Mouse (Mus musculus): Measurements from ENCODE around the gene Dtx1.

Gene Dtx1

DNA sequence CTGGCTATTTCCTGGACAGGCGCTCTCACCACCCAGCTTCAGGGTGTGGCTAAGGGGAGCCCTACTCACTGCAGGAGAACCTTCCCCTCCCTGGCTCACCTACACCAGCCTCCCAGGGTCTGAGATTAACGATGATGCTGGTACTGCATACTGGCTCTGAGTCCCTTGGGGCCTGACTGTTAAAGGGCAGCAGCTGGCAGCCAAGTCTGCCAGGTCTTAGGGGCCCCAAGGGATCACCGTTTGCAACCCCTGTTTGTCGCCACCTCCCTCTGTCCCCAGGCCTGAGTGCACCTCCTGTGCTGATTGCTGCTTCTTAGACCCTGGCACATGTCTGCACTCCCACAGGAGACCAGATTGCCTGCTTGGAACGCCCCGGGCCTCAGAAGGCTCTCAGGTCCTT lies 7.3 kb downstream of the Dtx1 start:
- in situ Hi-C loops (cut with MboI, MseI), result no loop called here

DNA sequence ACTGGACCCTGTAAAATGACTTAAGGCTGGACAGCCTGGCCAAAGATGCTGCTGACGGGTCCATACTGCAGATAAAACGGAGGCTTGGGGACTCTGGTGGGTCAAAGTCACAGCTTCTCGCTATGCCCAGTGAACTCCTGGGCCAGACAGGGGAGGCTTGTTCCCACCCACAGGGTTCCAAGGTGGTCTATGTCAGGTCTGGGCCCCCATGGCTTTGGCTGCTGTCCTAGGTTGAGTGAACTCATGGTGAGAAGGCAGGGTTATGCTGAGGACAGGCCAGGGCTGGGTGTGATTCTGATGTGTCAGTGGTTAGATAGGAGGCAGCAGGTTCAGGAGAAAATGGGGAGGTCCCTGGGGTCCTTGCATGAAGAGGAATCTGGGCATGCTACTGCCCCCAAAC lies 8.1 kb downstream of the Dtx1 start:
- in situ Hi-C loops (cut with MboI, MseI), result no loop called here

DNA sequence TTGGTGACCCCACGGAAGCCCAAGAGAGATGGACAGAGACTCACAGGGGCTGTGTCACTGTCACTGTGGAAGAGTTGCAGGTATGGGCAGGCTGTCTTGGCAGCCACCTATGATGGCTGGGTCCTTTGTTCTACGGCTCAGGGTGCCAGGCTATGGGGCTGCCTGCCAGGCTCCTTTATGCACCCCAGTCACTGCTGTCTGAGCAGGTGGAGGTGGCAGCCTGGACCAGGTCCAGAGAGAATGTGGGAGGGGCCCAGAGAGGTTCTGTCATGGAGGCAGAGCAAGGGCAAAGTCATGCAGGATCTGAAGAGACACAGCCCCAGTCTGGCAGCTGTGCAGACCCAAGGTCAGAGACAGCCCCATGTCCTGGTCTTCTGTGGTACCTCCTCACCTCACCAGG lies 8.8 kb downstream of the Dtx1 start:
- in situ Hi-C loops (cut with MboI, MseI), result no loop called here

DNA sequence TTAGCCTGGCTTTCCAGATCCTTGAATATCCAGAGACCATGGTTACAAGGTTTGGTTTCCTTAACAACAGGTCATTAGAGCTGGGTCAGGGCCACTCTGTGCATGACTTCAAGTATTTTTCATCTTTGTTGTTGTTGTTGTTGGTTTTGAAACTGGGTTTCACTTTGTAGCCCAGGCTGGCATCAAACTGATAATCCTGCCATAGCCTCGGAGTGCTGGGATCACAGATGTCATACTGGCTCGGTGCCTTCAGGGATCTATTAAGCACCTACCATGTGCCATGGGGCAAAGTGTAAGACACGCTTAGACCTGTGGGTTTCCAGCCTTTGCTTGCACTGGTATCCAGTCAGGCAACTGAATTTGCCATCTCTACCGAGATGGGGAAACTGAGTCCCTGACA lies 9.3 kb downstream of the Dtx1 start:
- in situ Hi-C loops (cut with MboI, MseI), result no loop called here

DNA sequence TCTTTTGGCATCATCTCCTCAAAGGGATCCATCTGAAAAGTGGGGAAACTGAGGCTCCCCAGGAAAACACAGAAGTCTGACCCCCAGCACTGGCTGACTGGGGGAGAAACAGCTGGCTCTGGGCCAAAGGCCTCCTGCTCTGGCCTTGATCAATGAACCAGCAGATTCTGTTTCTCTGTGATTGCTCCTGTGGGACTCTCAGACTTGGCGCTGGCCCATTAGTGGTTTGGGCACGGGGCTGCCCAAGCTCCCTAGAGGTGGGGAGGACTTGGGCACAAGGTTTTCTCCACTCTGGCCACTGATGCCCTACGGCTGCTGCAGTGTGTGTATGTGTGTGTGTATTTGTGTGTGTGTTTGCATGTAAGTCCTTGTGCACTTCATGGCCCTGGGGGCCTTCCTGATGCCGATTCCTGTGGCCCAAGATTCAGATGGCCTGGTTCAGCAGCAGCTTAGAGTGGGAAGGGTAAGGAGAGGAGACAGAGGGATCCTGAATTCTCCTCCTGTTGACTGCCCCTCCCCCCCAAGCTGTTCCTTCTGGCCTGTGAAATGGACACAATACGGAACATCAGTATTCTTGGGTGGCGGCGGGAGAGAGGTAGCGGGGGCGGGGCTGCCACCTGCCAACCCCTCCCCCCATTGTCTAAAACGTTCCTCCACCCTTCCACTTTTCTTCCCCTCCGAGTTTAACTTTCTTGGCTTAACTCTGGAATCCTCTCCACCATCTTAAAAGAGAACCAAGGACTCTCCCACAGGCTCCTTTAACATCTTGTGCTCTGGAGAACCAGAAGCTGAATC lies 10.5 kb downstream of the Dtx1 start:
- in situ Hi-C loops (cut with MboI, MseI), result no loop called here

DNA sequence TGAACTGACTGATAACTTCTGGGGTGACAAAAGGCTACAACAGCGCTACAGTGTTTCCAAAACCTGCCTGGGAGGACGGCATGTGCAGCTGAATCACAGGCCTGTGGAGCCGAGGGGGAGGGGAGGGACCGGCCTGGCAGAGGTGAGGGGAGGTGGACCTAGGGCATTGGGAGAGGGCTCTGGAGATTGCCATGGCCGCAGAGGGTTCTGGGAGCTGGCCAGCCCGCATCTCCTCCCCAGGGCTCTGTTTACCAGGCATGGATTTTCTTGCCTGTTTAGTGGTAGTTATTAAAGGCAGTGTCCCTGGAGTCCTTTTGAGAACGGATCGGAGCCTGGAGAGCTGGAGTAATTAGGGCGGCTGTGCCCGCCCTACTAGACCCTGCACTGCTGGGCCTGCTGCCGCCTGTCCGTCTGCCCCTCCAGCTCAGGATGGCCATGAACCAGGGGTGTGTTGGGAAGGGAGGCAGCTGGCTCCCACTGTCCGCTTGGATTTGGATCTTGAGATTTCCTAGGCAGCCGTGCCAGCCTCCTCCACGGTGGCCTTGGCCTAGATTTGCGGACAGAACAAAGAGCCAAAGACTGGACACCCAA lies 12.8 kb downstream of the Dtx1 start:
- in situ Hi-C loops (cut with MboI, MseI), result no loop called here

DNA sequence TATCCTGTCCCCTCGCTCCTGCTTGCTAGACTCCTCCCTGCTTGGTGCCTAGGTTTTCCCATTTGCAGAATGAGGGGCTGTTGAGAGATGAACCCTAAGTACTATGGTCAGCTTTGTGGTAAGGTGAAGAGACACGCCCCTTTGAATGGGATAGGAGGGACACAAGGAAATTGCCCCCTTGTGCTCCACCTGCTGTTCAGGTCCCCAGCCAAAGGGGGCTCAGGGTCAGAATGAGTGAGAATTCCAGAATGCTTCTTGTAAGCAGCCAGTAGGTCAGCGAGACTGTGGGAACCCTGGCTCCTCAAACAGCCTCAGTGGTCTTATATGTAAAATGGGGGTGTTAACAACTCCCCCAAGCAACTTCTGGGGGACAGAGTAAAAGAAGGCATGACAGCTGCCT lies 13.5 kb downstream of the Dtx1 start:
- in situ Hi-C loops (cut with MboI, MseI), result no loop called here

DNA sequence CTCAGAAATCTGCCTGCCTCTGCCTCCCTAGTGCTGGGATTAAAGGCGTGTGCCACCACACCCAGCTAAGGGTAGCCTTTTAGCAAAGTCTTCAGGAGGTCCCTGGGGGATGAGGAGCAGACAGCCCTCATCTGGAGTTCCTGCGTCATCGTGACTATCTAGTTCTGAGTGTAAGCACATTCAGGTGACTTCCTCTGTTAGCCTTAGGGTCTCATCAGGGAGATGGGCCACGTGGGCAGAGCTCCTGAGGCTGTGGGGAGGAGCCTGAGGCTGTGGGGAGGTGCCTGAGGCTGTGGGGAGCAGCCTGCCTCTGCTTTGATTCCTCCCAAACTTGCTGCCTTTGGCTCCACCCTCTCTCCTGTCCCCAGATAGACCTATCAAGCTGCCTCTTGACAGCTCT lies 14.9 kb downstream of the Dtx1 start:
- in situ Hi-C loops (cut with MboI, MseI), result no loop called here

DNA sequence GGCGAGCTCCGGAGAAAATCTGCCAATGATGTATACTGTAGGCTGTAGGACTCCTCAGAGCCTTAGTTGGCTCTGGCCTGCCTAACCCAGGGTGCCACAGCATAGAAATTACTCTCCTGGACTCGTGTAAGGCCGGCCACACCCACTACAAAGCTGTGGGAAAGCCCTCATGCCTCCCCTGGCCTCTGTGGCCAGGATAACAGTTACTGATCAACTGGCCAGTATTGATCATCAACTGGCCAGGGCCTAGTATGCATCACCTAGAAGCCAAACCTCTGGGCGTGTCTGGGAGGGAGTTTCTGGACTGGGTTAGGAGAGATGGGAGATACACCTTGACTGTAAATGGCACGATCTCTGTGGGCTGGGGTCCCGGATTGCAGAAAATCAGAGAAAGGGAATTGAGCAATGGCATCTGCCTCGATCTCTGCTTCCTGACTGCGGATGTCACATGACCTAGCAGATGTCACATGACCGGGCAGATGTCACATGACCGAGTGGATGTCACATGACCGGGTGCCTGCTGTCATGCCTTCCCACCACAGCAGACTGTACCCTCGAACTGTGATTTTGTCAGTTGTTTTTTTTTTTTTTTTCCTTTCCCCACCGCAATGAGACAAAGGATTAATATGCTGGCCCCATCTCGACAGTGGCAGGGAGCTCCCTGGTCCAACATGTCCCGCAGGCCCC lies 15.5 kb downstream of the Dtx1 start:
- in situ Hi-C loops (cut with MboI, MseI), result no loop called here

DNA sequence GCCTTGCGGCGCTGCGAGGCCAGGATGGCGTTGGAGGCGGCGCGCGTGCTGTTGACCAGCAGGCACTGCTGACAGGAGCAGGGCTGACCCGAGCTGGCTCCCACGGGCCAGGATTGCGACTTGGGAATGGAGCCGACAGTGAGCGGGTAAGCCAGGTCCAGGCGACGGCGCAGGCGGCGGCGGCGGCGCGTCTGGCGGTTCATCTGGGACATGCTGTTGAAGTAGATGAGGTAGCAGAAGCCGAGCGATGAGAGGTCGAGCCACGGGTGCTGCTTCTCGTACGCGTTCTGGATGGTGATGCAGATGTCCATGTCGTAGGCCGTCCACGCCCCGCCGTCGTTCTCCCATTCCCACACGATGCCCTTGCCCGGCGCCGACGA lies 17.0 kb downstream of the Dtx1 start:
- in situ Hi-C loops (cut with MboI, MseI), result no loop called here

DNA sequence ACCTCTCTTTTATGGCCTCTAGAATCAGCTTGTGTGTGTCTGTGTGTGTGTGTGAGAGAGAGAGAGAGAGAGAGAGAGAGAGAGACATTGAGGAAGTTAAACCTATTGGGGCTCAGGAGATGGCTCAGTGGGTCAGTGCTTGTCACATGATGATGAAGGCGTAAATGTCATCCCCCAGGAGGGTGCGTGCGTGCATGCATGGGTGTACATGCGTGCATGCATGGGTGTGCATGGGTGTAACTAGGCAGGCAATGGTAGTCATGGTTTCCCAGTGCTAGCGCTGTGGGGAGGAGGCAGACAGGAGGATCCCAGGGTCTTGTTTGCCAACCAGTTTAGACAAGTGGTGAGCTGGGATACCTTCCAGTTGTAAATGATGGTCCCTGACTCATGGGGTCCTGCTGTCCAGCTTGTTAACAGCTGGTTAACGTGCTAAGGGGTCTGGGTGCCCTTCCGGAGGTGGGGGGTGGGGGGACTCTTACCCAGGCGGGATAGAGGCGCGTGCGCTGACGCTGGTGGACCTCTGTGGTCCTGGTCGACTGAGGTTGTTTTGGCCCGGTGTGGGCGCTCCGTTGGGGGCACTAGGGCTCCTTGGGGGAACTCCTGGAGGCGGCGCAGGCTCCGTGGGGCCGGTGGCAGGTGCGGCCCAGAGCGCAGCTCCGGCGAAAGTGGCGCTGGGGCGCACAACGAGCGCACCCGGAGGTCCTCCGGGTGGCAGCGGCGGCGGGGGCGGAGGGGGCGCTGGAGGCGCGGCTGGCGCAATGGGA lies 17.6 kb downstream of the Dtx1 start:
- in situ Hi-C loops (cut with MboI, MseI), result no loop called here

DNA sequence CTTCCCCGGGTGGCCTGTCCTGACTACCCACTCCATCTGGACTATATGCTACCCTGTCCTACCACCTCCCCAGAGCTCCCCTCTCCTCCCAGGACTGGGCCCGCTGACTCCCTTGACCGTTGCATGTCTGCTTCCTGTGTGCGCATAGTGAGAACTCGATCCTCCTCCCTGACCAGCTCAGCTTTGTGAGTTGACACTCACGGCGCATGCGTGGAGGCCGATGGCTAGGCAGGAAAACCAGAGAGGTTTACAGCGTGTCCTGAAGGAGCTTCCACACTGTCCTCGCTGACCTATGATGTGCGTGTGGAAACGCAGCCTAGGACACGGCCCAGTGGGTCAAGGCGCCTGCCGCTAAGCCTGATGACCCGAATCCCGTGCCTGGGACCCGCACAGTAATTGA lies 19.7 kb downstream of the Dtx1 start:
- in situ Hi-C loops (cut with MboI, MseI), result no loop called here

DNA sequence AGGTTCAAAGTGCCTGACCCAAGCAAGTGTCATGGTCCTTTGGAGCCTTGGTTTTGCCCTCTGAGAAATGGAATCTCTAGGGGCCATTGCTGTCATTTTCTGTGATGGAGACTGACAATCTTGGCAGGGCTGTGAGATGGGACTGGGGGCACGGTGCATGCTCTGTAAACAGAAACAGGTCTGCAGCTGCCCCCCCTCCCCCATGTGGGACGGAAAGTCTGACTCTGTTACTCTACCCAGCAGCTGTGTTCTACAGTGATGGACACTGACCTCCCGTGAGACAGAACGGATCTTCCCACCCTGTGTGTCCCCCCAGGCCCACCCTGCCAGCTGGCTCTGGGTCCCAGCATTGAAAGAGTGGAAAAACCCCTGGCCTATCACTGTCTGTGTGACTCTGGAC lies 21.3 kb downstream of the Dtx1 start:
- in situ Hi-C loops (cut with MboI, MseI), result no loop called here

DNA sequence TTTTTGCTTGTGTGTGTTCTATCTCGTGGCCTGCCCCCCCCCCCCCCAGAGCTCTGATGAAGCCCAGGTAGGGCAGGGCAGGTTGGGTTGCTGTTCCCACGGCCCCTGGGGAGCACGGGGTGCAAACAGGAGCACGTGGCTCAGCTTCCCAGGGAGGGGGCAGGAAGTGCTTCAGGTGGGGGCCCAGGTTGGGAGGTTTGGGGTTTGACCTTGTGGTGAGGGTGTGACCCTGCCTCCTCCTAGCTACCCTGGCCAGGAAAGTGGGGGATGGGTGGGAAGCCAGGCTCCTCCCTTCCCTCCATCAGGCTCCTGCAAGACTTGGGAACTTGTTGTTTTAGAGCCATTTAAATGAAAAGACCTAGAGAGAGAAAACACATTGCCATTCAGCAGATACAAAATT lies 23.3 kb downstream of the Dtx1 start:
- in situ Hi-C loops (cut with MboI, MseI), result no loop called here

DNA sequence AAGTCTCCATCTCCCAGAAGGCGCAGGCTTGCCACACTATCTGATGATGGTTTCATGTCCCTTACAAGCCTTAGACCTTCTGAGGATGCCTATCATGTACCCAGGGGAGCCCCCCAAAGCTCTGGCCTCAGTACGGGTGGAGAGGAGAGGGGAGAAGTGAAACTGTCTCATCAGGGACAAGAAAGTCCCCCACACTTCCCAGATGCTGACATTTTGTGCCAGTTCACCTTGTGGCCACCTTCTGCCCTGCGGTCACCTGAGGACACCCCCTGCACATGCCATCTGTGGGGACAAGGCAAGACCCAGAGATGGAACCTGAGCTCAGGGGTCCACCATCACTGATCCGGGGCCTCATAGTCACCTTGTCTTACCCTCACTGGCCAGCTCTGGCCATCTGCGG lies 23.8 kb downstream of the Dtx1 start:
- in situ Hi-C loops (cut with MboI, MseI), result no loop called here

DNA sequence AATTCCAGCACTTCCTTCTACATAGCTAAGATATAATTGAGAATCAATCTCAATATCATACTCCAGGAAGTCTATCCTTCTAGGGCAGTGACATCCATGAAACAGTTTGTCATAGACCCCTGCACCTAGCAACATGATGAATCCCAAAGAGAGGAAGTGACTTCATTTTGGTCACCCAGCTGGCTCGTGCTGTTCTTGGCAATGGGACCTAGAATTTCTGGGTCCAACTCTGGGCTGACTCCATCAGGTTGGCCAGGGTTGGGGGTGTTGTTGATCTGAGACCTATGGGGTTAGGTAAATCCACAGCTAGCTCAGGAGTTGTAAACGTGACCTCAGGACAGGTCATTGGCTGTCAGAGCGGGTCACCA lies 24.3 kb downstream of the Dtx1 start:
- in situ Hi-C loops (cut with MboI, MseI), result no loop called here

DNA sequence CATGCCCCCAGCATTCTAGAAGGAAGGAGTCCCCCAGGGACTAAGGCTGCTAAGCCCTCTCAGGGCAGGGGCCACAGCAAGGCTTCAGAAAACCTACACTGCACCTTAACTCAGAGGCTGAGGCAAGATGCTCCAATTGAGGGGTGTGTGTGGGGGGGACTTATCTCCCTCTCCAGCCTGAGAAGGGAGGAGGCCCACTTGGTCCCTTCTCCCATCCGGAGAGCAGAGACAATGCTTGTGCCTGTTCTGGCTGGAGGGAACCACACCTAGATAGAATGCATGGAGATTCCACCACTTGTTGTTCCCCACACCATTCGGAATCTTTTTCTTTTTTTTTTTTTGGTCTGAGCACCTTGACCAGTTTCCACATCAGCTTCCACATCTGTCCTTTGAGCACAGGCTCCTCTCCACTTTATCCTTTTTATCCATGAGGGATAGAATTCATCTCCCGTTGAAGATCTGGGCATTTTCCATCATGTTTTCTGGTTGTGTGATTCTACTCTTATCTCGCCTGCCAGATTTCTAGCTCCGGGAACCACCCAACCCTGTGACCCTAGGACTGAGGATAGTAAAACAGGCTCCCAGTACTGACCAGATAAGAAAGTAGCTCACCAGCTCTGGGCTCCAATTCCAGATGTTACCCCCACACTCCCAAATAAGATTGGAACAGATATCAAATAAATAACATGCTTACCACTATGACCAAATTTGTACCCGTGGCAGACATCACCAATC lies 24.8 kb downstream of the Dtx1 start:
- in situ Hi-C loops (cut with MboI, MseI), result no loop called here

DNA sequence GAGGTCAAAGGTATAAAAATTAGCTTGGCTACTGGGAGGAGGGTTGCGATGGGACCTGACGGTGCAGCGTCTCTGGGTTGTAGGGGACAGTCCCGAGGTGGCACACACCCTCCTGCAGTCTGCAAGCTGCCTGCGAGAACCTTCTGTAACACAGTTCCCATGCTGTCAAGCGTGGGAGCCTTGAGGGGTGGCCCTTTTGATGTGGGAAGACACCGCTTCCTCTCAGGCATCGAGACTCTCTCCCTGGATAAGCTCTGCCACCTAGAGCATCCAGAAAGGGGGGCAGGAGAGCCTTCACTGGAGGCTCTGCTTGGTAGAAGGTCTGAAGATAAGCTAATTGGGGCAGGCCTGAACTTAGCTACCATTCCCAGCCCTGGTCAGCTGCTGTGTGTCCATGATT lies 26.0 kb downstream of the Dtx1 start:
- in situ Hi-C loops (cut with MboI, MseI), result no loop called here

DNA sequence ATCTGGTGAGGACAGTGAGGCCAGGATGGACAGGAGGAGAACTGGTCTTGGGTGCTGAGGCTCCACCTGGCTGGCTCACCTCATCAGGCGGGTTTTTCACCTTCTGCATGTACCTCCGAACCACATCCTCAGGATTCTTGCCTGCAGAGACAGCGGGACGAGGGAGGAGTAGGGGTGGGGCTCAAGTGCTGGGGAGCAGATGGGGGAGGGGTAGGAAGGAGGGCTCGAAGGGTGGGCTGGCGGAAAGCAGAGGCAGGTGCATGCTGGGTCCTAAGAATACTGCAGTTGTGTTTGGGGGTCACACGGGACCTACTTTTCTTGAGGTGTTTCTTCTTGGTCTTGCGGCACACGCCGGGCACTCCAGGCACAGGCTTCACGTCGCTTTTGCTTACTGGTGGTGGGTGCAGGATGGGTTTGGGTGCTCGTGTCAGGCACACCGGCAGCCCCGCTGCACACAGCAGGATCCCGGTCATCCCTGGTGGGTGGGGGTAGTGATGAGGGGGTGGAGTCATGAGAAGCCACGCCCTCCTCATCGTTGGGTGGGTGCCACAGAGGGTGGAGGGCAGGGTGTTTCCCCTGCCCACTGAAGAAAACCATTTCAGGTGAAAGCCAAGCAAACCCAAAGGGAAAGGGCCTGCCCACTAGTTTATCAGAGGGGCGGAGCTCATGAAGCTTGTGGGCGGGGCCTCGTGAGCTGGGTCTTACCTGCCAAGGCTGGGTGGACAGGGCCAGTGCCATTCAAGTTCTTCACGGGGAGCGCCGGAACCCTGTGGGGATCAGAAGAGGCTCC lies 28.6 kb downstream of the Dtx1 start:
- in situ Hi-C loops (cut with MboI, MseI), result no loop called here

DNA sequence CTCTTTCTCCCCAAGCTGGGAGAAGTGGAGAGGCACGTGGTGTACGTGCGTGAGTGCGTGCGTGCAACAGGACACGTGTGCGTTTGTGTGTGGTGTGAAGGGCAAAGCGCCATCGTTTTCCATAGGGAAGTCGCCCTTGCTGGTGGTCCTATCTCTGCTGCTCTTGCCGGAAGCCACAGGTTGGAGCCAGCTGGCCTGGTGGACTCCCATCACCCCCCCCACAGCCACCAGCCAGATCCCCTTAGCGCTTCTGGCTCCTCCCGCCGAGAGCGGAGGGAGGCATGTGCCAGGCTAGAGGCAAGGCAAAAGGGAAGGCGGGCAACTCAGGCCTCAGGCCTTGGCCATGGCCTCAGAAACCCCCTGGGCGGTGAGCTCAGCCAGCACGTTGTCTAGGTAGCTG lies 30.8 kb downstream of the Dtx1 start:
- in situ Hi-C loops (cut with MboI, MseI), result no loop called here
